Mouse (Mus musculus) testis, adult 2 months (tissue): ENCODE data around the gene Mog. TPM values are rescaled to one million over a fixed set of nuclear protein-coding genes. Genes with fewer than 3 reads are reported as not detected.

Experiments used
- H3K27ac ChIP-seq: fragments of 200-500 bp; 2 replicates; pipeline ENCODE4 v1.5.1; 2012; ENCODE audit warnings: low read depth, low read length; ENCODE audit not compliant: control insufficient read depth, insufficient read depth
- H3K27me3 ChIP-seq: fragments of 200-500 bp; 2 replicates; pipeline ENCODE4 v1.6.1; 2012; ENCODE audit warnings: mild to moderate bottlenecking, low read length, moderate library complexity; ENCODE audit not compliant: control insufficient read depth, insufficient read depth
- H3K36me3 ChIP-seq: fragments of 200-500 bp; 2 replicates; pipeline ENCODE4 v1.6.1; 2012; ENCODE audit warnings: mild to moderate bottlenecking, low read length; ENCODE audit not compliant: control insufficient read depth, insufficient read depth
- H3K4me1 ChIP-seq: fragments of 200-500 bp; 2 replicates; pipeline ENCODE4 v1.6.1; 2012; ENCODE audit warnings: low read length; ENCODE audit not compliant: control insufficient read depth, insufficient read depth
- H3K4me3 ChIP-seq: fragments of 200-500 bp; 2 replicates; pipeline ENCODE4 v1.5.1; 2012; ENCODE audit warnings: low read depth, mild to moderate bottlenecking, low read length, moderate library complexity, mixed read lengths; ENCODE audit not compliant: control insufficient read depth
- CTCF ChIP-seq: fragments of 200-500 bp; IDR thresholded peaks from 2 replicates; pipeline ENCODE4 v1.5.1; 2012; ENCODE audit warnings: low read depth, mild to moderate bottlenecking, inconsistent platforms, low read length, moderate library complexity; ENCODE audit not compliant: control insufficient read depth, insufficient read depth, insufficient replicate concordance
- POLR2A ChIP-seq: fragments of 200-500 bp; IDR thresholded peaks from 2 replicates; pipeline ENCODE4 v1.6.1; 2012; ENCODE audit warnings: low read depth, mild to moderate bottlenecking, inconsistent platforms, low read length, moderate library complexity; ENCODE audit not compliant: control insufficient read depth
- polyA plus RNA-seq: library from polyadenylated mRNA; depleted of rRNA; stranded (reverse); fragments of >200 nt; gene quantifications from 2 replicates; pipeline ENCODE4 v1.2.3, GENCODE M21; 2012

The Mog gene
- polyA plus RNA-seq, 1 experiment = 0.05 TPM

DNA sequence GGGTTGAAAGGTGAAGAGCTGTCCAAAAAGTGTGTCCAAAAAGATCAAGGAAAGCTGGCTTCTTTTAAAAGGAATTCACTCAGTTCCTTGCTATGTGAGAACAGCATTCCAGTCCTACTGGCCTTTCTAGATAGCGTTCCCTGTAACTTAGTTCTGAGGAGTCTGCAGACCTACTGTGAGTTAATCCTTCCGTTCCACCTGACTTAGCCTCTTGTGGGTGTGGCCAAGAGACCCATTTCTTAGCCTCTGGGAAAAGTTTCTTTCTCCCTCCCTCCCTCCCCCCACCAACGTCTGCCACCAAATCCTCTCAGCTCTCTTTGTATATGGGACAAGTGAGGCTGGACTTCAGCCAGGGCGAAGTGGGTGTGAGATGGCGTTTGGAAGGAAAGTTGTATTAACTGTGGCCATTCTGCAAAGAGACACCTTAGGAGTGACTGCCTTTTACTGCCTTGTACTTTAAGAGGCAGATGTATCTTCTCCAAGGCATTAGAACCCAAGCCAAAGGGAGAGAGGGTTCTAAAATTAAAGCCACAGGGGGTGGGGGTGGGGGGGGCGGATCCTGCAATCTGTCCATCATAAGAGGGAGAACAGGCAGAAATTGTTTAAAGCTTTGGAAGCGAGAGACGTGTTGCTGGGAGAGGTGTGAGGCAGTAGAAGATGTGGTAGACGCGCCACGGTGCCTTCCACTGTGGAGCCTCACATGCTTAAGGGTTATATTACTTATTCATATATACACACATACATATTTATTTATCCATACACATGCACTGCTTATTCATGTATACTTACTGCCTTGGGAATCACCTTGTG lies 40.7 kb upstream of the Mog start:
- no peak overlapping the region for H3K27ac ChIP-seq
- H3K36me3 ChIP-seq = no peaks in the 10 kb centered on the region
- H3K27me3 ChIP-seq = no peaks in the 10 kb centered on the region
- H3K4me3 ChIP-seq = no peak overlapping the region
- TF ChIP-seq CTCF = no peak
- TF ChIP-seq POLR2A = no peak
- no peaks in the 10 kb centered on the region for H3K4me1 ChIP-seq

DNA sequence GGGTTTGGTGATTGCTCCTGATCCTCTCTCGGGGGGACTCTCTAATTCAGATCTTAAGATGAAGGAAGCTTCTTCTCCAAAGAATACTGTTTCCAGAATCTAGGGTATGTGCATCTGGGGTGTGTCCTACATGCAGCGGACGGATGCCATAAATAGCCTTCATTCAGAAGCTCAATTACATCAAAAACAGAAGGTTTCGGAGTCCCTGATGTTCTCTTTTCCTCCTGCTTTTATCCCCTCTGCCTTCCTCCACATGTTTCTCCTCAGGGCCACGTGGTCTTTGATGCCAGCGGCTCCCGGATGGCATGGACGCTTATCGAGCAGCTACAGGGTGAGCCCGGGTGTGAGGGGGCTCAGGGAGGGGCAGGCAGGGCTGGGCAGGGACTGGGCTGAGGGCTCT lies 39.9 kb upstream of the Mog start:
- H3K4me1 ChIP-seq = no peaks in the 10 kb centered on the region
- no peak overlapping the region for H3K27ac ChIP-seq
- H3K36me3 ChIP-seq = no peaks in the 10 kb centered on the region

DNA sequence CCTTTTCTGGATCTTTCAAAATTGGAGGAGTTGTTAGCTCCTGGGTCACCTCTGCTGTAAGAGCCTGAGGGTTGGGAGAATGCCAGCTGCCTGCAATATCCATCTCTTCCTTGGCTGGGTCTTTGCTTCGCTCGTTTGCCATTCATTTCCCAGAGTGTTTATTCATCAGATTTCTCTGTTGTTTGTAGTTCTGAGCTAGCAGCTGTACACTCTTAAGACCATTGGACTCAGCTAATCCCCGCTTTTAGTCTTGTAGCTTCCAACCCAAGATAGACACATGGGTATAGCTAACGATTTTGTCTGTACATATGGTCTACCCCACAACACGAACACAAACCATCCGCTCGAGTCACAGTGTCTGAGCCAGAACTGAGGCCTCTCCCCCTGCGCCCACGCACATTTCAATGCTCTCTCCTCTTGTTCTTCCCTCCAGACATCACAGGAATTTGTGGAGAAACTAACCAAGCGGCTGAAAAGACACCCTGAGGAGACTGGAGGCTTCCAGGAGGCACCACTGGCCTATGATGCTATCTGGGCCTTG lies 39.0 kb upstream of the Mog start:
- no peaks in the 10 kb centered on the region for H3K27me3 ChIP-seq
- no peak for TF ChIP-seq POLR2A
- no peak for TF ChIP-seq CTCF
- H3K4me1 ChIP-seq = no peaks in the 10 kb centered on the region
- no peak overlapping the region for H3K4me3 ChIP-seq
- H3K27ac ChIP-seq = no peak overlapping the region
- no peaks in the 10 kb centered on the region for H3K36me3 ChIP-seq

More for the DNA sequence above, 39.9 kb upstream of the Mog start:
- TF ChIP-seq POLR2A = no peak
- no peak for TF ChIP-seq CTCF
- no peaks in the 10 kb centered on the region for H3K27me3 ChIP-seq
- H3K4me3 ChIP-seq = no peak overlapping the region

DNA sequence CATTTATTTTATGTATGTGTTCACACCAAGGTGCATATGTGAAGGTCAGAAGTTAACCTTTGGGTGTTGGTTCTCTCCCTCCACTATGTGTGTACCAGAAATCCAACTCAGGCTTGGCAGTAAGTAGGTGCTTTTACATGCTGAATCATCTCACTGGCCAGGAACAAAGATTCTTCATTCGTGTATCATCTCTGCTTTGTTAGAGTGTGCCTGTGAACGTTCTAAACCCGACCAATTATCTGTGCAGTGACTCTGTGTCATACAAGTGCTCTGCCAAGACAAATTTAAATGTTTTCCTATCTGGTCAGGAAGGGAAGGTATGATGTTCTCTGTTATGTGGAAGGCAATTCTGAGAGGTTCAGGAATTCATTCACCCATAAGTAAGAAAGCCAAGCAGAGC lies 38.2 kb upstream of the Mog start:
- Histone ChIP-seq H3K27me3 (no peaks in the 10 kb centered on the region), H3K4me1 (peaks cover 2% of the 10 kb centered on the region; the same call in 1 of the 2 replicates), H3K27ac (no peak overlapping the region), H3K36me3 (no peaks in the 10 kb centered on the region), H3K4me3 (no peak overlapping the region)
- no peak for TF ChIP-seq POLR2A
- TF ChIP-seq CTCF = no peak

DNA sequence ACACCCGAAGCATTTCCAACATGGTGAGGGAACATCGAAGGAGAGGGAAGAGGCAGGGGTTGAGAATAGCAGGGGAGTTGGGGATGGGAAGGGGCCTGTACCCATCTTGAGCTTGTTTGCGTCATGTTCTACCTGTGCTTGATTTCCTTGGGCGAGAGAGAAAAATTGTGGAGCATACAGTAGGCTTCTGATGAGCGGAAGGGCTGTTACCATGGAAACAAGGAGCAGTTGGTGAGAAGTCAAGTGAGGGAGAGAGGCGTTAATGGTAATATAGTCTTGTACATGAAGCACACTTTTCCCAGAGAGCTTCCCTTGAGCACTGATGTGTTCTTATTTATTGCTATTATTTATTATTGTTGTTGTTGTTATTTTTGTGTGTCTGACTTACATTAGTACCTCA lies 33.8 kb upstream of the Mog start:
- Histone ChIP-seq H3K36me3 (no peaks in the 10 kb centered on the region), H3K27ac (no peak overlapping the region), H3K4me1 (peaks cover 2% of the 10 kb centered on the region; the same call in 1 of the 2 replicates), H3K4me3 (peak overlapping the region; percentile 80), H3K27me3 (no peaks in the 10 kb centered on the region)
- no peak for TF ChIP-seq CTCF
- TF ChIP-seq POLR2A = no peak

DNA sequence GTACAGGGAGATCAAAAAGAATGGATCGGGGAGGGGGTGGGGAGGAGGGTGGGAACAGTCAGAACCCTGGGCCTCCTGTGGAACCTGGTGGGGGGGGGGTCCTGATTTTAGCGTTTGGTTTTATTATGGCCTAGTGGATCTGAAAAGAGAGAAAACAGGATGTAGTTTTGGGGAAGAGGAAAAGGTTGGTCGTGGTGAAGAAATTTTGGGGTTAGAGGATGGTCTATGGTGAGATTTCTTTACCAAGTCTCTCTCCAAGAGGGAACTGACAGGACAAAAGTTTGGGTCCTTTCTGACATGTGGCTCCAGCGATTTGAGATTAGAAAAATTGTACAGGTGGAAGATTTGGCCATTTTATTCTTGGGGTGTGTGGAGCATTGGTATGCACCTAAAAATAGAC lies 28.5 kb upstream of the Mog start:
- Histone ChIP-seq H3K4me1 (peaks cover 20% of the 10 kb centered on the region), H3K36me3 (no peaks in the 10 kb centered on the region), H3K27ac (no peak overlapping the region), H3K27me3 (no peaks in the 10 kb centered on the region), H3K4me3 (no peak overlapping the region)
- TF ChIP-seq POLR2A (no peak), CTCF (no peak)

DNA sequence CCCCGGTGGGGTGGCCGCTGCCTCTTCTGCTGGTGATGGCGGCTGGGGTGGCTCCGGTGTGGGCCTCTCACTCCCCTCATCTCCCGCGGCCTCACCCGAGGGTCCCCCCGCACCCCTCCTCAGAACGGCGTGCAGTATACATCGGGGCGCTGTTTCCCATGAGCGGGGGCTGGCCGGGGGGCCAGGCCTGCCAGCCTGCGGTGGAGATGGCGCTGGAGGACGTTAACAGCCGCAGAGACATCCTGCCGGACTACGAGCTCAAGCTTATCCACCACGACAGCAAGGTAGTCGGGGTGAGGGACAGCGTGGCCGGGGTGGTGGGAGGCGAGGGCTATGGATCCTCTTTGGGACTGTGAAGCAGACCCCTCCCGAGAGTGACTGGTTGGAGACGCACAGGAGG lies 27.7 kb upstream of the Mog start:
- Histone ChIP-seq H3K4me1 (peaks cover 23% of the 10 kb centered on the region), H3K27ac (no peak overlapping the region), H3K27me3 (no peaks in the 10 kb centered on the region; the same call in 1 of the 2 replicates), H3K36me3 (no peaks in the 10 kb centered on the region), H3K4me3 (peak overlapping the region; percentile 75)
- no peak for TF ChIP-seq CTCF
- TF ChIP-seq POLR2A = no peak

DNA sequence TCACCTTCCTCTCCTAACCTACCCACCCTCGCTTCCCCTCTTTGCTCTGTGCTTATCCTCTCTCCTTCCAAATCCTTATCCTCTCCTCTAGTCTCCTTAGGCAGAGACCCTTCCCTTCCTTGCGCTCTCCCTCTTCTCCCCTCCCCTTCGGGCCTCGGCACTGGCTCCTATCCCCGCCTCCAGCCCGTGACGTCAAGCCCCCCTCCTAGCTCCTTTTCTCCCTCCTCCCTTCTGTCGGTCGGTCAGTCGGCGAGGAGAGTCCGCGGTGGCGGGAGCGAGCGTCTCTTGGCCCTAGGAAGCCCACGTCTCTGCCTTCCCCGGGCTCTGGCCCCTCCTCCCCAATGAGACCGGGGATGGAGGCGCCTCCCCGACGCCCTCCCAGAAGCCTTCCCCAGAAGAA lies 27.2 kb upstream of the Mog start:
- H3K4me3 ChIP-seq = peak overlapping the region; percentile 75
- H3K4me1 ChIP-seq = peaks cover 23% of the 10 kb centered on the region
- no peak overlapping the region for H3K27ac ChIP-seq
- TF ChIP-seq CTCF (no peak), POLR2A (peak; percentile 55; the same call in 1 of the 2 replicates)
- no peaks in the 10 kb centered on the region; the same call in 1 of the 2 replicates for H3K27me3 ChIP-seq
- no peaks in the 10 kb centered on the region for H3K36me3 ChIP-seq
